Mouse (Mus musculus) lung, adult 10 weeks (tissue): Measurements from ENCODE around the gene Bcl9l. TPM values are rescaled to one million over a fixed set of nuclear protein-coding genes. Genes with fewer than 3 reads are reported as not detected.

ENCODE experiments used
- polyA plus RNA-seq: library from polyadenylated mRNA; stranded (reverse); fragments of 350-450 nt; fragmentation: Illumina TruSeq; extraction: RNeasy Lipid Tissue Mini Kit (QIAGEN cat#74804); gene quantifications from one replicate; pipeline ENCODE4 v1.2.3, GENCODE M21; 2014; ENCODE audit warnings: low read depth, low replicate concordance; ENCODE audit not compliant: insufficient read depth

Bcl9l gene
- polyA plus RNA-seq: 12.2 TPM

GRCm38 (mm10) chr9:44482552-44482951 is at the start of gene Bcl9l:
Gene Bcl9l (plus strand): TSS chr9:44482825.

GRCm38 (mm10) chr9:44440961-44441360 is 41.7 kb upstream of the Bcl9l start, which contains the start of gene Foxr1:
Gene Foxr1 (minus strand): TSS chr9:44441136.

GRCm38 (mm10) chr9:44454891-44455220 is 27.8 kb upstream of the Bcl9l start, which contains the start of gene Upk2:
Gene Upk2 (minus strand): TSS chr9:44454976.

Other genes with a start within 250 kb of the Bcl9l start
- gene Cbl, start 248.8 kb upstream of the Bcl9l start, polyA plus RNA-seq: 8.7 TPM
- 174 TPM for gene Ccdc153, start 242.1 kb upstream of the Bcl9l start, polyA plus RNA-seq
- not detected for gene Pdzd3, start 231.4 kb upstream of the Bcl9l start, polyA plus RNA-seq
- gene Nlrx1, start 214.2 kb upstream of the Bcl9l start, polyA plus RNA-seq: 4.5 TPM
- 0.10 TPM for gene Abcg4, start 194.2 kb upstream of the Bcl9l start, polyA plus RNA-seq
- gene Hinfp, start 177.2 kb upstream of the Bcl9l start, polyA plus RNA-seq: 7.0 TPM
- gene C2cd2l, start 162.5 kb upstream of the Bcl9l start, polyA plus RNA-seq: 13.7 TPM
- gene Dpagt1, start 156.8 kb upstream of the Bcl9l start, polyA plus RNA-seq: 18.8 TPM
- 15.0 TPM for gene H2afx, start 148.1 kb upstream of the Bcl9l start, polyA plus RNA-seq
- 24.9 TPM for gene Hmbs, start 138.6 kb upstream of the Bcl9l start, polyA plus RNA-seq
- 18.7 TPM for gene Vps11, start 121.2 kb upstream of the Bcl9l start, polyA plus RNA-seq
- gene Hyou1, start 103.3 kb upstream of the Bcl9l start, polyA plus RNA-seq: 33.2 TPM
- gene Slc37a4, start 86.0 kb upstream of the Bcl9l start, polyA plus RNA-seq: 16.7 TPM
- gene Rps25, start 75.7 kb upstream of the Bcl9l start, polyA plus RNA-seq: 2,045 TPM
- gene Trappc4, start 75.2 kb upstream of the Bcl9l start, polyA plus RNA-seq: 98.9 TPM
- gene Ccdc84, start 64.3 kb upstream of the Bcl9l start, polyA plus RNA-seq: 14.6 TPM
- not detected for gene Foxr1, start 41.7 kb upstream of the Bcl9l start, polyA plus RNA-seq
- gene Upk2, start 27.8 kb upstream of the Bcl9l start, polyA plus RNA-seq: 1.8 TPM
- gene Cxcr5, start 79.1 kb downstream of the Bcl9l start, polyA plus RNA-seq: 7.2 TPM
- gene Ddx6, start 122.1 kb downstream of the Bcl9l start, polyA plus RNA-seq: 38.7 TPM
- gene Treh, start 190.4 kb downstream of the Bcl9l start, polyA plus RNA-seq: not detected